Mouse (Mus musculus) embryonic facial prominence, embryonic 11.5 days (tissue): ENCODE results near the gene Slc27a2. TPM values are rescaled to one million over a fixed set of nuclear protein-coding genes. Genes with fewer than 3 reads are reported as not detected.

Experiments used
- ATAC-seq: fragments of 200-750 bp; cut with Nextera tagmentation; replicated peaks from 2 replicates; pipeline ENCODE4 v1.8.0; 2017; ENCODE audit warnings: low read depth; ENCODE audit not compliant: insufficient number of reproducible peaks, low FRiP score, low TSS enrichment
- DNase-seq: peaks from one replicate; pipeline ENCODE4 v3.0.0-alpha.2; 2015; ENCODE audit warnings: low spot score
- H3K27ac ChIP-seq: fragments of 300-500 bp; sonication (generic); replicated peaks from 2 replicates; pipeline ENCODE4 v1.5.1; 2014; ENCODE audit warnings: mild to moderate bottlenecking, low read depth, low read length, control low read depth
- H3K27me3 ChIP-seq: fragments of 300-500 bp; sonication (generic); 2 replicates; pipeline ENCODE4 v1.6.1; 2014; ENCODE audit warnings: mild to moderate bottlenecking, low read length, moderate library complexity, mixed read lengths; ENCODE audit not compliant: control insufficient read depth, insufficient read depth
- H3K36me3 ChIP-seq: fragments of 300-500 bp; sonication (generic); replicated peaks from 2 replicates; pipeline ENCODE4 v1.6.1; 2014; ENCODE audit warnings: low read depth, mild to moderate bottlenecking, low read length, moderate library complexity, mixed read lengths; ENCODE audit not compliant: control insufficient read depth, insufficient read depth
- H3K4me1 ChIP-seq: fragments of 300-500 bp; sonication (generic); 2 replicates; pipeline ENCODE4 v1.6.1; 2014; ENCODE audit warnings: low read length, mixed read lengths; ENCODE audit not compliant: control insufficient read depth, insufficient read depth
- H3K4me2 ChIP-seq: fragments of 300-500 bp; sonication (generic); 2 replicates; pipeline ENCODE4 v1.6.1; 2014; ENCODE audit warnings: low read depth, mild to moderate bottlenecking, control low read depth, low read length, moderate library complexity
- H3K4me3 ChIP-seq: fragments of 300-500 bp; sonication (generic); 2 replicates; pipeline ENCODE4 v1.5.1; 2014; ENCODE audit warnings: low read depth, low read length, control low read depth
- H3K9ac ChIP-seq: fragments of 300-500 bp; sonication (generic); replicated peaks from 2 replicates; pipeline ENCODE4 v1.6.1; 2014; ENCODE audit warnings: mild to moderate bottlenecking, control low read depth, low read length
- H3K9me3 ChIP-seq: fragments of 300-500 bp; sonication (generic); replicated peaks from 2 replicates; pipeline ENCODE4 v1.6.1; 2016; ENCODE audit warnings: mild to moderate bottlenecking, low read length, inconsistent platforms, mixed read lengths; ENCODE audit not compliant: control insufficient read depth
- WGBS: fragments of 180-500 bp; shearing (Covaris S2); extraction: QIAGEN DNeasy Blood & Tissue Kit; methylation state at CpG from one replicate; pipeline ENCODE4 v1.1.7; 2014; 5-methylcytosine and 5-hydroxymethylcytosine counted together
- polyA plus RNA-seq: library from polyadenylated mRNA; unstranded; fragments of >200 nt; fragmentation: Nextera tagmentation; extraction: Ambion mirVana; gene quantifications from 2 replicates; pipeline ENCODE4 v1.2.1, GENCODE M21; 2014

Gene Slc27a2
- polyA plus RNA-seq, 1 experiment from 2014 or later = 4.6 TPM

DNA sequence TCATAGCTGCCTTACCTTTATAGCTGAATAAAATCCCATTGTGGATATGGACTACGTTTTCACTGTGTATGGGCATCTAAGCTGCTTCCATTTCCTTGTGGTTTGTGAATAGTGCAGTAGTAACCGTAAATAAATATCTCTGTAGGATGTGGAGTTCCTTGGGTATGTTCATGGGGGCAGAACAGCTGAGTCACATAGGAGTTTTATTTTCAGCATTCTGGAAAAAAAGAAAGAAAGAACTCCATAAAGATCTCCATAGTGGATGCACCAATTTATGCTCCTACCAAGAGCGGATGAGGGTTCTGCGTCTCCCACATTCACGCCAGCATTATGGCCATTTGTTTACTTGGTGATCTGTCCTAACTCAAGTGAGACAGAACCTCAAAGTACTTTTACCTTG lies 10.0 kb upstream of the Slc27a2 start:
- ATAC-seq (no peak), DNase-seq (no peak)
- Histone ChIP-seq H3K36me3 (no peaks in the 10 kb centered on the region), H3K9me3 (no peaks in the 10 kb centered on the region), H3K4me1 (no peaks in the 10 kb centered on the region), H3K4me2 (no peak overlapping the region), H3K27me3 (no peaks in the 10 kb centered on the region), H3K4me3 (no peak overlapping the region), H3K9ac (no peak overlapping the region), H3K27ac (no peak overlapping the region)
- 87% methylated on average over 5 of the region's 5 CpGs for WGBS

DNA sequence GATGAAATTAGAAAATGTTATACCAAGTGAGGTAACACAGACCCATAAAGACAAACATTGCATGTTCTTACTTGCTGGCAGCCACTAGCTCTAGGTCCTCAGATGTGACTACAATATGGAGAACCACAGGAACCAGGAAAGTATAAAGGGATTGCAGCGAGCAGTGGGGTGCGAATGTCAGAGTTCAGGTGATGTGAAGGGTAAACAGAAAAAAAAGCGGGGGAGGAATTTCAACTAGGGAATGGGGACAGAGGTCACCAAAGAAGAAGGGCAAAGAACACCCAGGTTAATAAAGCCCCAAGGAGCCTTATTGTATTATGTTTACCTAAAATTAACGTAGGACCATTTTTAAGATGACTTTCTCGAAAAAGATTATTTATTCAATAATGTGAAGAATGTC lies 6.9 kb upstream of the Slc27a2 start:
- H3K36me3 ChIP-seq = no peaks in the 10 kb centered on the region
- no peak overlapping the region for H3K4me3 ChIP-seq
- H3K4me2 ChIP-seq = no peak overlapping the region
- WGBS = 64% methylated on average over 5 of the region's 5 CpGs
- H3K27ac ChIP-seq = no peak overlapping the region
- H3K4me1 ChIP-seq = no peaks in the 10 kb centered on the region
- no peaks in the 10 kb centered on the region for H3K9me3 ChIP-seq
- no peaks in the 10 kb centered on the region for H3K27me3 ChIP-seq
- no peak overlapping the region for H3K9ac ChIP-seq
- no peak for DNase-seq
- no peak for ATAC-seq

DNA sequence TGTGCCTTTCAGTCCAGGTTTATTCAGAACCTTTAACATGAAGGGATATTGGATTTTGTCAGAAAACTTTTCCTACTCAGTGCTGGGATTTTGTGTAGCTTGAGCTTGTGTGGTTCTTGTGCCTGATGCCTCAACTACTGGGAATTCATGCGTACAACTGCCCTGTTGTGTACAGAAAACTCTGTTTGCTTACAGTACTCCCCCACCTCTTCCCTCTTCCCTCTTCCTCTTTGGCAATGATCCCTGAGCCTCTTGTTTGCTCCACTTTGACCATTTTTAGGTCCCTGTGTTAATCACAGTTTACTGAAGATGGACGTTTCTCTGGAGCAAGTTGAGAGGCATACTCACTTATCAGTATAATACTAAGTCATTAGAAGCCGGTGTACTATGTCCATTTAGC lies 5.8 kb upstream of the Slc27a2 start:
- DNase-seq = no peak
- no peak overlapping the region for H3K9ac ChIP-seq
- WGBS = 89% methylated on average over 3 of the region's 3 CpGs
- no peaks in the 10 kb centered on the region for H3K9me3 ChIP-seq
- H3K27me3 ChIP-seq = peaks cover 4% of the 10 kb centered on the region; the same call in 1 of the 2 replicates
- no peak overlapping the region for H3K4me3 ChIP-seq
- no peak overlapping the region for H3K27ac ChIP-seq
- no peaks in the 10 kb centered on the region for H3K36me3 ChIP-seq
- H3K4me1 ChIP-seq = no peaks in the 10 kb centered on the region
- ATAC-seq = no peak
- H3K4me2 ChIP-seq = no peak overlapping the region

DNA sequence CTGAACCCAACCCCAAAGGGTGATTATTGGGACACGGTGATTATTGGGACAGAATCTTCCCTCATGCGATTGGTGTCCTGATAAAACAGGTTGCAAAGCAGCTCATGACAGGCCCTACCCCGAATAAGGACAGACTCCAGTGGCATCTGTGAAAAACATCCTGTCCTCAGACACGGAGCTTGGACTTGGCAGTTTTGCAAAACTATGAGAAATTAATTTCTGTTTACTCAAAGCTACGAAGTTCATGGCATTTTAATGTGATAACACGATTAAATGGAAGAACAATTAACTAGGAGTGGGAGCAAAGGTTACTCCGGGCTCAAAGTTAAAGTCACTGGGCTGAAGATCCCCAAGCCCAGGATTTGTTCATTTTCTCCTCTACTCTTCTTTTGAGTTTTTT lies 2.5 kb upstream of the Slc27a2 start:
- Histone ChIP-seq H3K9ac (no peak overlapping the region), H3K27ac (no peak overlapping the region), H3K27me3 (peaks cover 22% of the 10 kb centered on the region), H3K4me3 (no peak overlapping the region), H3K36me3 (no peaks in the 10 kb centered on the region), H3K4me1 (no peaks in the 10 kb centered on the region), H3K9me3 (no peaks in the 10 kb centered on the region), H3K4me2 (no peak overlapping the region)
- DNase-seq (no peak), ATAC-seq (no peak)
- WGBS = 83% methylated on average over 7 of the region's 7 CpGs

DNA sequence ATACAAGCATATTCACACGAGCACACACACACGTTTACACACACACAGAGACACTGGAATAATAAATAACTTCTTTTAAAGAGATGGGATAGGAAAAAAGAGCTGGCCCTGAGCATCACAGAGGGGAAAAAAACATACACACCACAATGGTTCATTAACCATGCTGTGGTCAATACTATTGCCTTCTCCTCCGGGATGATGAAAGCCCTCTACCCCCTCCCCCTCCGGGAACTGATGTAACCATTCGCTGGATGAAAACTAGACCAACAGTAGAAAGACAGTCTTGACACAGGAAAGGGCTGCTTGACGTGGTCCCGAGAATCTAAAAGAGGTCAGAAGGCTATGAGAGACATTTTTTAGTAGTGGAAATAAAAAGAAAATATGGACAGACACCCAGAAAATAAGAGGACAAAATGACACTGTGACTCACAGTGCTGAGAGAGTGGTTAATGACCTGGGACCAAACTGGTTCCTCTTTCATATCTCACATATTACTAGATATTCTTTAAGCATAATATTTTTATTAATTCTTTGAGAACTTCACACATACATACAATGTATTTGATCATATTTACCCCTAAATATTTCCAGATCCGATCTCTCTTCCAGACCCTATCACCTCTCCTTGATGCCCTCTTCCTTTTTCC lies 840 bp upstream of the Slc27a2 start:
- DNase-seq (no peak), ATAC-seq (no peak)
- Histone ChIP-seq H3K4me3 (no peak overlapping the region), H3K9me3 (no peaks in the 10 kb centered on the region), H3K27ac (no peak overlapping the region), H3K4me1 (no peaks in the 10 kb centered on the region), H3K9ac (no peak overlapping the region), H3K36me3 (no peaks in the 10 kb centered on the region), H3K27me3 (peaks cover 22% of the 10 kb centered on the region), H3K4me2 (no peak overlapping the region)
- WGBS = 77% methylated on average over 8 of the region's 8 CpGs

DNA sequence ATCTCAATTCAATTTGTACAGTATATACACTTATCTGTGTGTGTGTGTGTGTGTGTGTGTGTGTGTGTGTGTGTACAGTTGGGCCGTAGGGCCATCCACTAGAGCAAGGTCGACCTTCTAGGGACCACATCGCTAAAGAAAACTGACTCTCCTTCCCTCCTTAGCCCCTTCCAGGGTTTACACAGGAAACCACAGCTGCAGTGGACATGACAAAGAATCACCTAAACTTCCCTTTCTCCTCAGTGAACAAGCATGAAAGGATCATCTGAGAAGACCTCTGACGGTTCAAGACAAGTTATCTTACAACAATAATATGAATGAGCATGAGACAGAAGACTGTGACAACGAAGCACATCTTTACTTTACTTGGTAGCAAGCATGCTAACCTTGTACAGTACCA lies 311 bp upstream of the Slc27a2 start:
- Histone ChIP-seq H3K9ac (no peak overlapping the region), H3K4me1 (no peaks in the 10 kb centered on the region), H3K9me3 (no peaks in the 10 kb centered on the region), H3K36me3 (no peaks in the 10 kb centered on the region), H3K27me3 (peaks cover 22% of the 10 kb centered on the region), H3K4me2 (no peak overlapping the region), H3K27ac (no peak overlapping the region), H3K4me3 (no peak overlapping the region)
- ATAC-seq (no peak), DNase-seq (no peak)
- 22% methylated on average over 5 of the region's 5 CpGs for WGBS

DNA sequence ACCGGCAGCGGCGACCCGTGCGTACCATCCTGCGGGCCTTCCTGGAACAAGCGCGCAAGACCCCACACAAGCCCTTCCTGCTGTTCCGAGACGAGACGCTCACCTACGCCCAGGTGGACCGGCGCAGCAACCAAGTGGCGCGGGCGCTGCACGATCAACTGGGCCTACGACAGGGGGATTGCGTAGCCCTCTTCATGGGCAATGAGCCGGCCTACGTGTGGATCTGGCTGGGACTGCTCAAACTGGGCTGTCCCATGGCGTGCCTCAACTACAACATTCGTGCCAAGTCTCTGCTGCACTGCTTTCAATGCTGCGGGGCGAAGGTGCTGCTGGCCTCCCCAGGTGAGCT lies 1.1 kb downstream of the Slc27a2 start:
- Histone ChIP-seq H3K27me3 (peaks cover 22% of the 10 kb centered on the region), H3K27ac (no peak overlapping the region), H3K4me2 (peak overlapping the region; percentile 99), H3K4me3 (peak overlapping the region; percentile 55), H3K9ac (peak overlapping the region; percentile 35), H3K4me1 (no peaks in the 10 kb centered on the region), H3K9me3 (no peaks in the 10 kb centered on the region), H3K36me3 (no peaks in the 10 kb centered on the region)
- DNase-seq (peak; percentile 30), ATAC-seq (peak; percentile 15; the same call in 1 of the 2 replicates)
- WGBS = under 1% methylated on average over 26 of the region's 26 CpGs

DNA sequence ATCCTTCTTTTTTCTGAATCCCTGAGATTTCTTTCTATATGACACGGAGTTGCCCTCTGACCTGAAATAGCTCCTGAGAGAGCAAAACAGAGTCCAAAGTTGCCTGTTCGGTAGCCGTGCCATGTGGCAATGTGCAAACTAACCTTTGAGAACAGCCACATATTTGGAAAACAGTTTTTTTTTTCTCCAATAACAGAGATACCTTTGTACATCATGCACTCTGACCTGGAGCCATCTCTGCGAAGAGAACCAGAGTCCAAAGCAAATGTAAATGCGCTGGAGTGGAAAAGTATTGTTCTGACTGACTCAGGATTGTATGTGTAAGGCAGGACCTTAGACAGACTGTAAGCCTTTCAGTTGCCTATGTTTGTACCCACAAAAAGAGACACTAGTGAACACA lies 3.3 kb downstream of the Slc27a2 start:
- Histone ChIP-seq H3K27me3 (peaks cover 22% of the 10 kb centered on the region), H3K9ac (no peak overlapping the region), H3K36me3 (no peaks in the 10 kb centered on the region), H3K27ac (no peak overlapping the region), H3K4me2 (no peak overlapping the region), H3K4me1 (no peaks in the 10 kb centered on the region), H3K9me3 (no peaks in the 10 kb centered on the region), H3K4me3 (no peak overlapping the region)
- DNase-seq (no peak), ATAC-seq (no peak)
- WGBS = 75% methylated on average over 5 of the region's 5 CpGs
